Mouse (Mus musculus): ENCODE measurements around the gene Stim2.

Gene Stim2

DNA sequence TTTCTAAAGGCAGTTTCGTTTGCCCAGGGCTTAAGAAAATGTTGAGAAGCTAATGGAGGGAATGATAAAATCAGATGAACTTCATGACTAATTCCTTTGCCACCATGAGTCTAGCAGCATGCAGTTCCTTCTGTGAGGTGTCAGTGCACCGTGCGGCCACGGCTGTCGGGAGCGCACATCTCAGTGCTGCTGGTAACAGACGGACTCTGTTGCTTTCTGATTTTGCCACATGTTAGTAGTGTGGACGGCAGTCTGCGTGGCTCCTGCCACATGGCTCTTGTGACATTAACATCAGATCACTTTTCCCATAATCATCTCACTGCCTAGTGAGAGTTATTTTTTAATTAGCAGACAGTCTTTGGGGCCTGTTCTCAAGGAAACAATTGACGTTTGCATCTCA, 118.2 kb downstream of the Stim2 start:
- DNase-seq (ENCODE audit: extremely low spot score), result no peak

GRCm38 (mm10) chr5:54118410-54119212, 120.3 kb downstream of the Stim2 start:
- no peak for DNase-seq (ENCODE audit: extremely low spot score)

DNA sequence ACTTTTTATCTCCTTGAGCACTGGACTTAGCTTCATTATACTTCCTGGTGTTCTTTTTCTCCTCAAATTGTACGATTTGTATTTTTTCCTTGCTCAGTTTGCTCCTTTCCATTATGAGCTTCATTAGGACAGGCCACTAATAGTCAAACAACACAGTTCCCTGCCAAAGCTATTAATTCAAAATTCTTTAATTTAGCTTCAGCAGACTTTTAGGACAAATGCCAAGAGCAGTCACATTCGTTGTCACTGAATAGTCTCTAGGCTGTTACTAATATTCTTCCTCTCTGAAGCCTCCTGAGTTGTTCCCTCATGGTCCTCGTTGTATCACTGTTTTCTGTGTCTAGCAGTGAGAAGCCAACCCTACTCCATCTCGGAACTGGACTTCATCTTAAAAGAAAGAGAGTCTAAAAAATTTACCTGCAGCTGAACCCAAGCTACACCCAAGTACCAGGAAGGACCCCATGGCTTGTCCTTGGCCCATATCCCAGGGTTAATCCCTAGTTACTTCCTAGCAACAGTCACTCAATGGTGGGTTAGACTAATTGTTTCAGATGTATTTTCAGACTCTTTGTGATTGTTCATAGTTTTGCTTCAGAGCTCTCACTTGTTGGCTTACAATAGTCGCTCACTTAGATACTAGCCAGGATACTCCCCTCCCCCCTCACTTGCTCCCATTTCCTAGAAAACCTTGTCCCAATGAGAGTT, 149.9 kb downstream of the Stim2 start:
- DNase-seq (ENCODE audit: extremely low spot score), result no peak

GRCm38 (mm10) chr5:54154503-54155226, 156.4 kb downstream of the Stim2 start:
- DNase-seq (ENCODE audit: extremely low spot score), result peak; percentile 39

DNA sequence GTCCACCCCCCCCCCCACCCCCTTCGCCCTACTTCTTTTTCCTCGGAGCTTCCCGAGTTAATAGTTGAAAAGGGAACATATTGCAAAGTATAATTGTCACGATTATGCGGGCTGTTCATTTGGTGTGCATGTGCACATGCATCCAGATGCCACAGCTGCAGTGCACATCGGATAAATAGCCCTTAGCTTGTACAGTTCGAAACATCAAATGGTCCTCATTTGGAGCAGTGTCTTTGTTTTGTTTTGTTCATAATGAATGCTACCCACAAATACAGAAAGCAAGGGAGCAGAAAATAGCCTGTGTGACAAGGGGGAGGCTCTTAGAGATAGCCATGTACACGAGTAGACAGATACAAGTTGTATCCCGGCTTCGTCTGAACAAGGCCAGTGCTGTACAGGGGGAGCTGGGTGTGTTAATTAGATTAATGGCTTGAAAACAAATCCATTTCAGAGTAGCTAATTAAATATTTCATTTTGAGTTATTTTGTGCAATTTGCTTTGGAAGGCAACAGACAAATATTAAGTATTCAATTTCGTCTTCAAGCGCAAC, 157.0 kb downstream of the Stim2 start:
- no peak for DNase-seq (ENCODE audit: extremely low spot score)

- no peak for DNase-seq (ENCODE audit: extremely low spot score)
Measured at GRCm38 (mm10) chr5:54155916-54156315, 157.6 kb downstream of the Stim2 start.

GRCm38 (mm10) chr5:54156944-54157527, 158.7 kb downstream of the Stim2 start:
- no peak for DNase-seq (ENCODE audit: extremely low spot score)

DNA sequence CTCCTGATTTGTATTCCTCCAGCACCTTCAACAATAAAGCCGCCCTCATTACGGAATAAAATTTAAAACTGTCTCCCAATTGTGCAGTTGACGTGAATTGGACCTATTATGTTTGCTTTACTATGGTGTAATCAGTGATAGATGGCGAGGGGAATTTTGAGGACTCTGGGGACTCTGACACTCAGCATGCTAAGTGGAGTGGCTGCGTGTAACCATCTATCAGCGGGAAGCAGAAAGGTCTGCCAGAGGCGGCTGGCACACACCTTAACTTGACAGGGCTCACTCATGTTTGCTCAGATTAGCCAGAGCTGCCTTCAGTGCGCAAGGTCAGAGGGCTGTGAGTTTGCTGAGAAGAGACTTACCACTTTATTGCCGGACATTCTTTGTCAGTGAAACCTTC, 159.9 kb downstream of the Stim2 start:
- no peak for DNase-seq (ENCODE audit: extremely low spot score)

DNA sequence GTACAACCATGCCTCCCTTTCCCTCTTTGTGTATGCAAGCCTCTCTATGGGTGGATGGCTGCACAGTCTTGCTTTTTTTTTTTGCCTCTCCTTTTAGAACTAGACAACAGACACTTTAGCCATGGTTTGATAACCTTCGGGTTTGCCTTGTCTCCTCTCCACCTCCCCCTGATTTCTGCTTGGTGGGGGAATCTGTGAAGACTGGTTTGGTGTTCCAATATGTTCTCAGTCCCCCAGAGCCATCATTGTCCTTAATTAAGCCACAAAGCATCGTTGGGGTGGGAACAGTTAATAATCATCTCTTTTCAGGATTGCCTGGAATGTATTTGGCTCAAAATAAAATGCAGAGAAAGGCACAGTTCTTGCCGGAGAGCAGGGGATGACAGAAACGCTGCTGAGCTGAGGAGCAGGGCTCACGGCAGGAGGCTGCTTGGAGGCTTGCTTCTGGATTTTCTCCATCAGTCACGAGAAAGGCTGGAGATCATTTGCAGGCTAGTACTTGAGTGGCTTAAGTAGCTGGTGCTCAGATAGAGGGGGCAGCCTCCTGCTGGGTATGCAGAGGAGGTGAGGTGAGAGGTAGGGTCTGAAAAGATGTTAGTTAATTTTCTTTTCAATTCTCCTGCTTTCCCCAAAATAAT, 161.0 kb downstream of the Stim2 start:
- no peak for DNase-seq (ENCODE audit: extremely low spot score)

DNA sequence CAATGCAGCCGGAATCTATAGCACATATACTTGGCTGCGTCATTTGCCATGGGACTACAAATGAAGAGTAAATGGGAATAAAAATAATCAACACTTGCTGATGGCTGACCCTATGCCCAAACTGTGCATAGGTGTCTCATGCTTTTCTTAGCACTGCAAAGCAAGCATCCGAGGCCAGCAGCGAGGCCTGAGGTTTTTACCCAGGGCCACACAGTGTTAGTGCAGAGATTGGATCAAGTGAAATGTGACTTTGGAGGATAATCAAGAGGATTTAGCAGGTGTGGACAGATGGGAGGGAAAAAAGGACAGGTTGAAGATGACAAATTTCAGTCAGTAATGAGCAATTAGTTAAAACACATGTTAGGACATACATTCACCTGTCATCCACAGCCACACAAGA, 162.3 kb downstream of the Stim2 start:
- DNase-seq (ENCODE audit: extremely low spot score), result no peak

DNA sequence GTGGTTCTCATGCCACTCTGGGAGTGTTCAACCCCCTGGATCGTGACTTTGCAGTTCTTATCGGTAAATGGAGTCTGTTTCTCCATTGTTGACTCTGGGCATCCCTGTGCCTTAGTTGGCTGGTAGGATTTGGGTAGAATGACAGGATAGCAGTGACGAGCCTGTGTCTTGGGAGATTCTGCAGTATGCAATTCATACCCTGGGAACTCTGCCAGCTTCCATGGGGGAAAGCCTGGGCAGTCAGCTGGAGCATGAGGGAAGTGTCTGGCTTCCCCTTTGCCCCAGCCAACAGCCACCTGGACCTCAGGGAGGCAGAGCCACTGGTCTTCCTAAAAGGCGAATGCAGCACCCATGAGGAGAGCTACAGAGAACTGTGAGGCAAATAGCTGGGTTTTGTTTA, 165.6 kb downstream of the Stim2 start:
- DNase-seq (ENCODE audit: extremely low spot score), result no peak
